Mouse (Mus musculus): ENCODE measurements around the gene Gpd1. TPM values are rescaled to one million over a fixed set of nuclear protein-coding genes. Genes with fewer than 3 reads are reported as not detected.
"Not testable (repeated sequence)": the region's sequence is repeated elsewhere in the genome, so short reads cannot be mapped to it uniquely, and the experiment has no call there.

The Gpd1 gene
- polyA plus RNA-seq, 1 experiment: 6.9 TPM

DNA sequence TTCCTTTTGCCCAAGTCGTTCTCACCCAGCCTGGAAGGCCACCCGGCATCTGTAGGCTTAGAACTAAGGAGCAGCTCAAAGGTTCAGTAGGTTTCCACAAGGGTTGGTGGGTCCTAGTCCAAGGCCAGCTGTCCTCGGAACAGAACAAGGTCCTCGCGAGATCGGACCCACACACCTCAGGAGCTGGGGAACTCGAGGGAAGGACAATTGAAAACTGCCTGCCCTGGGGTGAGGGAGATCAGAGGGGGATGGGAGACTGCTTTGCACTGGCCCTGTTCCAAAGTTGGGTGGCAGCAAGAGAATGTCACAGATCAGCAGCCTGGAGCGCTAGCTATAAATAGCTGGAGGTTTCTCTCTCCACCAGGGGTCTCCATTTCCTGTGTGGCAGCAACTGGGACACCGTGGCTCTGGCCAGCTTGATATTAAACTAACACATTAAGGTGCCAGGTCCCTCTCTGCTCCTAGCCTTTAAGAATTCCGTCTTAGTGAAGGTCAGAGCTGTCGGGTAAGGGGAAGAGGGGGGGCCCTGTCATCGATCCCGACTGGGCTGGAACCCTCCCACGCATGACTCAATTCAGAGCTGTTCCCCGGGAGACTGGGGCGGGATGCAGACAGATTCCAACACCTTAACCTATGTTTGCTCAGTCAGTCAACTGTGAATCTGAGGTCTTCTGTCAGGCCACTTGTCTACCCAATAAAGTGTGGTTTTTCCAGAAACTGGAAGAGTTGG is 7.1 kb downstream of the Gpd1 start:
- H3K27me3 ChIP-seq (ENCODE audit: control insufficient read depth, insufficient read depth, insufficient read length): no peaks in the 10 kb centered on the region
- no peak for TF ChIP-seq MAX (IDR thresholded peaks at IDR 0.05; ENCODE audit: low read depth)
- no peak for TF ChIP-seq REST (IDR thresholded peaks at IDR 0.05; ENCODE audit: insufficient read depth, insufficient read length)
- no peak for TF ChIP-seq CEBPB (IDR thresholded peaks at IDR 0.05; ENCODE audit: insufficient read depth, poor library complexity, severe bottlenecking)
- no peak for TF ChIP-seq TCF3 (IDR thresholded peaks at IDR 0.05; ENCODE audit: insufficient read length, low read depth)
- TF ChIP-seq MYOG (IDR thresholded peaks at IDR 0.05; ENCODE audit: control insufficient read depth in 1 of 3, insufficient read depth in 1 of 3, insufficient read length in 2 of 3, low read depth in 2 of 3): peak in 1 of 3 experiments; percentile 17
- TF ChIP-seq SRF (IDR thresholded peaks at IDR 0.05; ENCODE audit: control insufficient read depth, insufficient read length, low read depth): no peak
- no peak for TF ChIP-seq MYOD1 (IDR thresholded peaks at IDR 0.05; ENCODE audit: control insufficient read depth in 1 of 3, insufficient read length in 2 of 3, low read depth in 2 of 3)
- TF ChIP-seq USF1 (IDR thresholded peaks at IDR 0.05; ENCODE audit: low read depth): no peak
- peak; percentile 19 for TF ChIP-seq POLR2AphosphoS2 (IDR thresholded peaks at IDR 0.05; ENCODE audit: insufficient read length, low read depth)
- TF ChIP-seq E2F4 (IDR thresholded peaks at IDR 0.05; ENCODE audit: insufficient read depth): no peak
- no peak for TF ChIP-seq TCF12 (IDR thresholded peaks at IDR 0.05; ENCODE audit: insufficient read depth, poor library complexity, severe bottlenecking)
- TF ChIP-seq POLR2A (IDR thresholded peaks at IDR 0.05; ENCODE audit: insufficient read length, low read depth): peak; percentile 38
- H3K79me2 ChIP-seq (ENCODE audit: control insufficient read depth, insufficient read depth): peaks cover 29% of the 10 kb centered on the region
- peak overlapping the region; percentile 97 for H3K4me2 ChIP-seq (ENCODE audit: low read depth)
- no peak overlapping the region for H3ac ChIP-seq (ENCODE audit: control insufficient read depth, insufficient read length)
- peaks cover 18% of the 10 kb centered on the region for H3K36me3 ChIP-seq (ENCODE audit: control insufficient read depth, insufficient read depth)
- H3K4me3 ChIP-seq: peak overlapping the region; percentile 52

DNA sequence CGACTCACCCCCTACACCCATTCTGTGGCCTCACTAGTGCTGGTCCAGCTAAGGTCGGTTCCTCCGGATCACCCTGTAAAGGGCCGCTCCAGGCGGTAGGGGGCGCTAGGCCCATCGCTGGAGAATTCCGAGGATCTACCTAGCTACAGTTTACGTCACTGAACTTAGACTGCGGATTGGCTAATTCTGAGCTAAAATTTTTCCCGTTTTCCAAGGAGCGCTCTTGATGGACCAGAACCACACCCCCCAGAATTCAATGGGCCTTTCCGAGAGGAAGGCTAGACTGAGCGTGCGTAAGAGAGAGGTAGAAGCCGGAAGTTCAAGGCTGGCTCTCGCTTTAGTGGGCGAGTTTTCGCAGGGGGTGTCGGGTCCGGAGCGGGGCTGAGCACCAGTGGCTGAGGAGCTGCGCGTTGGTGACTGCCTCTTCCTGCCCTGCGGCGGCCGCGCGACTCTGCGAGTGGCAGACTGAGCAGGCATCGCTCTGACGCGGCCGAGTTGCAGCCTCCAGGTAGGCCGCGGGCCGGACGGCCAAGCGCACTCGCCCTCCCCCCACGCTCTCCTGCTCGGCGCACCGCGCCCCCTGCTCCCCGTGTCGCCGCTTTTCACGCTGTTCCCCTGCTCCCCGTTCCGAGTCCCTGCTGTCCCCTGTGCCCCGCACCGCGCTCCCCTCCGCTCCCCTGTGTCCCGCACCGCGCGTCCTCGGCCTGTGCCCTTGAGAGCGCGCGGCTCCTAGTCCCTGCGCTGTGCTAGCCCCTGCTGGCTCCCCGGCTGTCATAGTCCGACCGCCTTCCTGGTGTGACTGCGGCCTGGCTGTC is 8.2 kb downstream of the Gpd1 start, which contains the start of gene Cox14:
Gene Cox14, plus strand, starts transcription at position 278 of the 815 bp plus-strand sequence.
- peaks cover 29% of the 10 kb centered on the region for H3K79me2 ChIP-seq (ENCODE audit: control insufficient read depth, insufficient read depth)
- peak within 1 kb of the TSS; percentile 97 for H3K4me2 ChIP-seq (ENCODE audit: low read depth)
- peak within 1 kb of the TSS; percentile 77 for H3ac ChIP-seq (ENCODE audit: control insufficient read depth, insufficient read length)
- no peaks in the 10 kb centered on the region for H3K27me3 ChIP-seq (ENCODE audit: control insufficient read depth, insufficient read depth, insufficient read length)
- H3K4me3 ChIP-seq: peak within 1 kb of the TSS; percentile 52
- TF ChIP-seq SRF (IDR thresholded peaks at IDR 0.05; ENCODE audit: control insufficient read depth, insufficient read length, low read depth): no peak
- peak; percentile 97 for TF ChIP-seq POLR2A (IDR thresholded peaks at IDR 0.05; ENCODE audit: insufficient read length, low read depth)
- peak; percentile 14 for TF ChIP-seq TCF3 (IDR thresholded peaks at IDR 0.05; ENCODE audit: insufficient read length, low read depth)
- TF ChIP-seq REST (IDR thresholded peaks at IDR 0.05; ENCODE audit: insufficient read depth, insufficient read length): peak; percentile 38
- TF ChIP-seq MYOD1 (IDR thresholded peaks at IDR 0.05; ENCODE audit: control insufficient read depth in 1 of 3, insufficient read length in 2 of 3, low read depth in 2 of 3): peak in 1 of 3 experiments; percentile 42
- no peak for TF ChIP-seq USF1 (IDR thresholded peaks at IDR 0.05; ENCODE audit: low read depth)
- TF ChIP-seq POLR2AphosphoS2 (IDR thresholded peaks at IDR 0.05; ENCODE audit: insufficient read length, low read depth): peak; percentile 94
- peaks cover 18% of the 10 kb centered on the region for H3K36me3 ChIP-seq (ENCODE audit: control insufficient read depth, insufficient read depth)

- Histone ChIP-seq H3K4me3 (peak overlapping the region; percentile 52), H3K79me2 (ENCODE audit: control insufficient read depth, insufficient read depth) (peaks cover 29% of the 10 kb centered on the region), H3K27me3 (ENCODE audit: control insufficient read depth, insufficient read depth, insufficient read length) (no peaks in the 10 kb centered on the region), H3K4me2 (ENCODE audit: low read depth) (peak overlapping the region; percentile 92), H3K36me3 (ENCODE audit: control insufficient read depth, insufficient read depth) (peaks cover 18% of the 10 kb centered on the region), H3ac (ENCODE audit: control insufficient read depth, insufficient read length) (peak overlapping the region; percentile 77)
- no peak for TF ChIP-seq E2F4 (IDR thresholded peaks at IDR 0.05; ENCODE audit: insufficient read depth)
- no peak for TF ChIP-seq MYOD1 (IDR thresholded peaks at IDR 0.05; ENCODE audit: control insufficient read depth in 1 of 3, insufficient read length in 2 of 3, low read depth in 2 of 3)
- no peak for TF ChIP-seq MAX (IDR thresholded peaks at IDR 0.05; ENCODE audit: low read depth)
- TF ChIP-seq TCF12 (IDR thresholded peaks at IDR 0.05; ENCODE audit: insufficient read depth, poor library complexity, severe bottlenecking): no peak
- no peak for TF ChIP-seq POLR2AphosphoS2 (IDR thresholded peaks at IDR 0.05; ENCODE audit: insufficient read length, low read depth)
- TF ChIP-seq TCF3 (IDR thresholded peaks at IDR 0.05; ENCODE audit: insufficient read length, low read depth): no peak
- no peak for TF ChIP-seq USF1 (IDR thresholded peaks at IDR 0.05; ENCODE audit: low read depth)
- no peak for TF ChIP-seq MYOG (IDR thresholded peaks at IDR 0.05; ENCODE audit: control insufficient read depth in 1 of 3, insufficient read depth in 1 of 3, insufficient read length in 2 of 3, low read depth in 2 of 3)
- TF ChIP-seq POLR2A (IDR thresholded peaks at IDR 0.05; ENCODE audit: insufficient read length, low read depth): no peak
- TF ChIP-seq REST (IDR thresholded peaks at IDR 0.05; ENCODE audit: insufficient read depth, insufficient read length): no peak
- TF ChIP-seq CEBPB (IDR thresholded peaks at IDR 0.05; ENCODE audit: insufficient read depth, poor library complexity, severe bottlenecking): no peak
- no peak for TF ChIP-seq SRF (IDR thresholded peaks at IDR 0.05; ENCODE audit: control insufficient read depth, insufficient read length, low read depth)
These were observed 9.2 kb downstream of the Gpd1 start for GRCm38 (mm10) chr15:99726549-99726948.

GRCm38 (mm10) chr15:99727039-99727438 is 9.7 kb downstream of the Gpd1 start:
- Histone ChIP-seq H3K4me2 (ENCODE audit: low read depth) (peak overlapping the region; percentile 92), H3K36me3 (ENCODE audit: control insufficient read depth, insufficient read depth) (peaks cover 18% of the 10 kb centered on the region), H3K79me2 (ENCODE audit: control insufficient read depth, insufficient read depth) (peaks cover 29% of the 10 kb centered on the region), H3K4me3 (peak overlapping the region; percentile 52)
- H3K27me3 ChIP-seq (ENCODE audit: control insufficient read depth, insufficient read depth, insufficient read length); H3ac ChIP-seq (ENCODE audit: control insufficient read depth, insufficient read length): not testable (repeated sequence)

All from myocyte (in vitro differentiated cells).